Mouse (Mus musculus) skeletal muscle tissue, adult 2 months (tissue): ENCODE data around the gene Tshz2.
A peak's percentile ranks its signal among the peaks of the same experiment; 100 is the strongest.
"Not testable (repeated sequence)": the region's sequence is repeated elsewhere in the genome, so short reads cannot be mapped to it uniquely, and the experiment has no call there.

ENCODE experiments used
- DNase-seq: peaks from one replicate; pipeline ENCODE4 v3.0.0-alpha.2; 2012; ENCODE audit warnings: low read depth, low spot score

The Tshz2 gene

DNA sequence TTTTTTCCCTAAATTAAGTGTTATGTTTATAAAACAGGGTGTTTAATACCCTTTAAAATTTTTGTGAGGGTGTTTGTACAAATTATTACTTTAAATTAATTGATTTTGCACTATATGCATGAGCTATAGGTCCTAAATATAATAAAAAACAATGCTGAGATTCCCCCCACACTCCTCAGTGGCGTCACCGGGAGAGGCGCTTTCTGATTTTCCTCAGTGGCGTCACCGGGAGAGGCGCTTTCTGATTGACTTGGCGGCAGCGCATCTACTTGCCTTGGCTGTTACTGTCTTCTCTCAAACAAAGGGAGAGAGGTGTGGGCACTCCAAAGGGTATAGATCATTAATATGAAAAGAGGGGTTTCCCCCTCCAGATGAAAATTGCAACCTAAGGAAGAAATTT is 179.2 kb downstream of the Tshz2 start:
- DNase-seq: no peak

DNA sequence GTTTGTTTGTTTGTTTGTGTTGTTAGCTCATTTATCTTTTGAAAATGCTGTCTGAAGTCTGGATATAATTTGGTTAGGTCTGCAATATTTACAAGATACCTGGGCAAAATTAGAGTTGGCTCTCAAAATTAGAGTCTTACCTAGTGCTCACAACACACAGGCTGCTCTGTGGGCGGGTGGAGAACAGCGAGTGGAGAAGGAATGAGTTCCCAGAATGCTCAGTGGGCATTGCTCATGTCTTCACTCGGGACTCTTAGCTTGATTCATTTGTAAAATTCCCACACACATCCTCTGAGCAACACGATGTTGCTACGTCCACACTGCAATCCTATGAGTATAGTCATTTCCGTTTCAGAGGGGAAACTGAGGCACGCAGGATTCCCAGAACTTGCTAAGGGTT is 180.1 kb downstream of the Tshz2 start:
- no peak for DNase-seq

DNA sequence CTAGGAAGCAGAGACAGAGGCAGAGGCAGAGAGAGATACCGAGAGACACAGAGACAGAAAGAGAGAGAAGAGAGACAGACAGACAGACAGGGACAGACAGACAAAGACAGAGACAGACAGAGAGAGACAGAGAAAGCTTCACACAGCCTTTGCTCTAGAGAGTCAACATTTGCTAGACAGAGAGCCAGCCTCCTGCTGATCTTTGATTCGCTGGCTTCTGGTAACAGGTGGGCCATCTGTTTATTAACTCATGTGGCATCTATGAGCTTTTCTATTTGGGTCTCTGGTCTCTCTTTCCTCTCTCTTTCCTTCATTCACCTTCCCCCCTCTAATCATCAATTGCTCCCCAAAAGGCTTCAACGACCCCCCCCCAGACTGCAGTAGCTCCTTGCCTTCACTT is 181.5 kb downstream of the Tshz2 start:
- no peak for DNase-seq

DNA sequence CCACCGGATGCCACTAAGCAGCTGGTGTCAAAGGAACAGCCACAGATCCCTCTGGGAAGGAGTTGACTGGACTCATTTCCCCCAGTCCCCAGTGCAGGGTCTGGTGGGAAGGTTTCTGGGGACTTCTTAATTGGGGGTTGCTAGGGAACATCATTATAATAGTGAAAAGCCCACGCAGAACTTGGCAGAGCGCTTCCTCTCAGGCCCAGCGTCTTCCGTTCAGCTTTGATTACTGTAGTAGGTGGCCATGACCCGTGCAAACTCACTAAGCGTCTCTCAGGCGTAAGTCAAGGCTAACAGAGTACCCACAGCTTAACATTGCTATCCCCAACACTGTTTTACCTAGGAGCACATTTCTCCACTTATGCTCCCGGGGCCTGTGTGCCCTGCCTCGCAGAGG is 181.9 kb downstream of the Tshz2 start:
- no peak for DNase-seq

DNA sequence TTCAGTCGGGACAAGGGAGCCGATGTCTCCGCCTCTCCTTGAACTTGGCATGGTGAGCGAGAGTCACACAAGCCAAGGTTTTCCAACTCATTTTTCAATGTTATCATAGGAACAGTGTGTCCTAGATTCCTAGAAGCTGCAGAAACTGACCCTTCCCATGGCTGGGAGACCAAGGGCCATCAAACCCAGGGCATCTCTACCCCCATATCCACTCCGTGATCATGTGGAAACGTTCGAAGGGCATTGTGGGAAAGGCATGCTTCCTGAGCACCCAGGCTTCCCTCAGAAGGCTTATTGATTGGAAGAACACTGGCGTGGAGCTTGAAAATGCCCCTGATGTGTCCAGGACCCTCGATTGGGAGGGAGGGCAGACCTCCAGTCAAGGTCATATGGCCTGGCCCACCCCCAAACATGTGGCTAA is 188.2 kb downstream of the Tshz2 start:
- peak; percentile 50 for DNase-seq

DNA sequence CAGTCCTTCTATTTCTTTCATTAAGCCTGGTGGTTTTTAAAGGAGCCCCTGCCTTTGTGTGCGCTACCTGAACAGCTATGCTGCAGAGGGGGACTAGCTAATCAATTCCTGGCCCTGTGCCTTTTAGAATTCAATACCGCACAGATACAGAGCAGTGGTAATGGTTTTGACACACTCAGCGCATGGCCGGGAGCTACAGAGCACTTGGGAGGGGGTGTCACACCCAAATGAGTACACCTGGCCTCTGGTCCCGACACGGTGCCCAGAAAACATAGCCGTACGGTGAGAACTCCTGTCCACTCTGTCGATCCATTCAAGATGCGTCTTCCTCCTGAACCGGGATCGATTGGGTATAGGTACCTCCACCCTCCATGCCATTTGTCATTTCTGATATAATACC is 193.1 kb downstream of the Tshz2 start:
- no peak for DNase-seq

DNA sequence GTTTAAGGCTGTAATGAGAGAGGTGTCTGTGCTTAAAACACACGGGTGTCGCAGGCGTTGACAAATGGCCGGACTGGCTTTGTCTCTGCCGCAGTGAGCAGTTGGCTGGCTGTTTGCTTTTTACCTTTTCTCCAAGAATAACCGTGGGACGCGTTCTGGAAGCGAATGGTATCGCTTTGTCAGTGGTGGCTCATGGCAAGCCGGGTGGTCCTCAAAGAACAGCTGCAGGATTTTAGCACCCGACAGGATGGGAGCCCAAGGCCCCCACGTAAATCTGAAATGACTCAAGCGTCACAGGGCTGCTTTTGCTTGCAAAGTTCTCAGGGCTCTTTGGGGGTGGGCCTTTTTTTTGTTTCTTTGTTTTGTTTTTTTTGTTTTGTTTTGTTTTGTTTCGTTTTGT is 193.5 kb downstream of the Tshz2 start:
- DNase-seq: no peak

DNA sequence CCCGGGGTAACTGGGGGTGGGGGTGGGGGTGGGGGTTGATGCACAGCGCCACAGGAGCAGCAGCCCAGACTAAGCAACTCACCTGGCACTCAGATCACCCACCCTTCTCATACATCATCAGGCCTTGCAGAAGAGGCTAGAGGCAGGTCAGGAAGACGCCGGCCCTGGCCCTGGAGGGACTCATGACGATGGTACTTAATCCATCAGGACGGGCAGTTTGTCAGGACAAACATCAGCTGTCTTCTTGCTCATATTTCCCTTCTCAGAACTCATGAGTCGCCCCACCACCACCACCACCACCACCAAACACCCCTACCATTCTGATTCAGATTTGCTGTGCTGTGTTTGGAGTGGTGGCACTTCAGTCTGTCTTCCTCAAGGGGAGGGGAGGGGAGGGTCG is 194.0 kb downstream of the Tshz2 start:
- no peak for DNase-seq

DNA sequence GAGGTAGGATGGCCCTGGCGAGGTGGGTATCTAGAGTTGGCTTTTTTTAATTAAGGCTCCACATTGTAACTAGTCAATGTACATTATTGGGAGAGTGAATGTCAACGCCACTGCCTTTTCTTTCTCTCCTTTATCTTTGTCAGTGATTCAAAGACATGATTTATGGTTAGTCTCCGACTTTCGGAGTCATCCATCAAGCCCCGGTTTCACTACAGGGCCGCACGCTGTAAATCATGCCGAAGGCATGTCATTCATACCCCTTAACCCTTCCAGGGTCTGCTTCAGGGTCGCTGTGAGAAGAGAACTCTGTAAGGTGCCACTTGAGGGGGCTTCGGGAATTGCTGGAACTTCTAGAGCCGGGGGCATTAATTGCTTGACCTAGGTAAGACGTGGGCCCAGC is 199.4 kb downstream of the Tshz2 start:
- no peak for DNase-seq

DNA sequence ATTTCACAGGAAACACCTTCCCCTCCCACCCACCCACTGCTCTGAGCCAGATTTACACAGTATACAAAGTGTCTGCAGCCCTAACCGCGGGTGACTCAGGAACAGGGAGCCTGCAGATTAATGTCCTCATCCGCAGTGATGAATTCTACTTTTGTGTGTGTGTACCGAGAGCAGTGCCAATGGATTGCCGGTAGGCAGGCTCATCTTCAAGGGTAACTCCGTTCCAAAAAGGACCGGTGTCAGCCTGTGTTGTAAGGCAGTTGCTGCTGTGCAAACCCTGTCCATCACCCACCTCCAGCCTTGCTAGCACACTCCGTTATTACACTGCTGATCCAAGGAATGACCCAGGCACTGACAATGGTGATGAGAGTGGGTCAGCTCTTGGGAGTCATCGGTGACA is 200.8 kb downstream of the Tshz2 start:
- no peak for DNase-seq

DNA sequence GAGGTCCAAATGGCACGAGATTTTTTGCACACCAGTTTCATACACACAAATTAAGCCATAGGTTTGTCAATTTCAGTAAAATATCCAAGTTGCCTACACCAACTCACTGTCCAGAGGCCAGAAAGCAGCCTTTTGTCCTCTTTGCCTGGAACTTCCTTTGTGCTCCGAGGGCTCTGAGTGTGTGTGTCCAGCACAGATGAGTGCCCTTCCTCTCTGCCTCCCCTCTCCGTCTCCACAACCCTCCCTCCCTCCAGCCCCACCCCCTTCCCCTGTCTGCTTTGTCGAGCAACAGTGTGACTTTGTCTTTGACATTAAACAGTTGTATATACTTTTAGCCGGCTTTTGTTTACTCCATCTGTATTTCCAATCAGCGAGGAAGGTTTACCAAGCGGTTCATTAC is 201.8 kb downstream of the Tshz2 start:
- no peak for DNase-seq

DNA sequence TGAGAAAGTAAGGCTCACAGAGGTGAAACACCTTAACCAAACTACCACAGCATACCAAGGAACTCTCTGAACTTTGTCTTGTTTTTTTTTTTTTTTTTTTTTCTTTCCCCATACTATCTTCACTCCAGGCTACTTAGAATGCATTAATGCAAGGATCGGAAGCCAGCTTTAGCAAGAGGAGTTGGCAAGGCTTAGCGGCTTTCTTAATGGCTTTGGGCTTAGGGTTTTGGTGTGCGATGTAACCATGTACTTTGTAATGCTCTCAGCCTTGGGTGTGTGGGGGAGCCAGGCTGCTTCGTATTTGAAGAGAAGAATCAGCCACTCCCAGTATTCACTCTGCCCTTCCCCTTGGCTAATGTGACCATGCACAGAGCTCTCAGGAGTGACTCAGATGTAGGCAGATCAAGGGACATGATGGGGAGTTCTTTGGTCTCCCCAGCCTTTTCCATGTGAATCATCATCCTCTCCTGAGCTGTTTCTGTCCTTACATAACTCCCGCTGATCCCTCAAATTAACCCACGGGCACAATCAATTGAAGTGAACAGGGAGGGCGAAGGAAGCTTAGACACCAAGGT is 204.3 kb downstream of the Tshz2 start:
- peak; percentile 60 for DNase-seq

DNA sequence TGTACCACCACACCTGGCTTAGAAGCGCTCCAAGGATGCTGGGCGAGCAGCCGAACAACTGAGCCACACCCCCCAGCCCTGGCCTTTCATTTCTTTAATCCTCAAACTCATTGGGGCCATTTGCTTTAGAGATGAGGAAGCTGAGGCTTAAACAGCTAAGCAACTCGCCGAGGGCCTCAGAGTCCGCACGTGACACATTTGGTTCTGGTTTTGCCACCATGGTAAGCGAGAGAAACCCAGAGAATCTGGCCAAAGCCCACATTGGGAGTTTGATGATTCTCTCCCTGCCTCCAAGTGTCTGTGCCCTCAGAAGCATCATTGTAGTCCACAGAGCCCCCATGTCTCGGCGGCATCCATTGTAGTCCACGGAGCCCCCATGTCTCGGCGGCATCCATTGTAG is 205.7 kb downstream of the Tshz2 start:
- DNase-seq: no peak

DNA sequence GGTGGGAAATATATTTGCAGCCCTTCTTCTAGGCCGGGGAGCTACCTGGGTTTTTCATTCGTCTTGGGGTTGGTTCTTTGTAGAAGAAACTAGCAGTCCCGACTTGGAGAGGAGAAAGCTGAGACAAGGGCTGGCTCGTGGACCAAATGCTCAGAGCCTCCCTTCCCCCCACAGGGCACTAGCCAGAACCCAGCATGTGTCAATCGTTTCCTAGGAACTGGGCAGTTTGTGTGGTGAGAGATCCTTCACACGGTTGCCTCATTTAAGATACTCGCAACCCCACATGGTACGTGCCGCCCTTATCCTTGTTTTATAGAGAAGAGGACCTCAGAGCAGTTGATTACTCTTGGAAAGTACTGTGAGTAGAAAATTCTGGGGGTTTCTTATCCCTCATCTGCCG is 208.6 kb downstream of the Tshz2 start:
- no peak for DNase-seq

DNA sequence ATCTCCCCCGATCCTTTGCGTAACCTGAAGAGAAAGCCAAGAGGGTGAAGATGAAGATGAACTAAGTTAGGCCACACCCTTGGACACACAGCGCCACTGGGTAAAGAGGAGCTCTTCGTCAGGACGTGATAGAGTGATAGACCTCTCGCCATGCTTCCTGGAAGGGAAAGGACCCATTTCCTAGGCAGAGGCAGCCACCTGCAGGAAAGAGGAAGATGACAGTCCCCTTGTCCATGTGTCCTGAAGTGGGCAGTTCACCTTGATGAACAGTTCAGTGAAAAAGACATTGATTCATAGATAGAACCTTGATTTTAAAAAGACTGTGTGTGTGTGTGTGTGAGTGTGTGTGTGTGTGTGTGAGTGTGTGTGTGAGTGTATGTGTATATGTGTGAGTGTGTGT is 209.7 kb downstream of the Tshz2 start:
- DNase-seq: no peak

DNA sequence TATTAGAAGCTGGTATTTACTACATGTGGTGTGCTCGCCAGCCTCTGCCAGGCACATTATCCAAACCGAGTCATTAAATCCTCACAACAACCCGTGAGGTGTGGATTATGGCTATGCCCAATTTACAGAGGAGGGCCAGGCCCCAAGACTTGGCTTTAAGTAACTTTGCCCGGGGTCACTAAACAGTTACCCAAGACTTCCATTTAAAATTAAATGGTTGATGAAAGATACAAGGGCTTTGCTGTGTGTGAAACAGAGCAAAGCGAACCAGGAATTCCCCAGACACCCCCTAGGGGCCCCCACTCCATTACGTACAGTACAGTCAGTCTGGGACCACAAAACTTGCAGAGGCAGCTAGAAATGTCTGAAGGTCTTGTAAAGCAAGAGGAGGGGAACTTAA is 210.7 kb downstream of the Tshz2 start:
- no peak for DNase-seq

DNA sequence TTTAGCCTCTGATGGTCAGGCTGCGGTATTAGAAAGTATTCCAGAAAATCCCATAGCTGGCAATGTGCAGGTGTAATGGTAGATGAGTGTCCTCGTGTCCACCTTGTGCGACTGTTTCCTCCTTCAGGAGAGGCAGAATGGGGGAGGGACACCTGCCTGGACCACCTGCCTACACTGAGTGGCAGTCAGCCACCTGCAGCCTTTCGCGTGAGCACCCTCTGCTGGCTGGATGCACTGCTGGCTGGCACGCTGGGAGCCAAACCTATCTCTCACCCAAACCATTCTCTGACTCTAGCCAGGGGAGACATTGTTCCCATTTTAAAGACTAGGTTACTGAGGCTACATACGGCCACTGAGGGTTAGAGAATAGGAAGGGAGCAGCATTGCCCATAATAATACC is 216.3 kb downstream of the Tshz2 start:
- no peak for DNase-seq

DNA sequence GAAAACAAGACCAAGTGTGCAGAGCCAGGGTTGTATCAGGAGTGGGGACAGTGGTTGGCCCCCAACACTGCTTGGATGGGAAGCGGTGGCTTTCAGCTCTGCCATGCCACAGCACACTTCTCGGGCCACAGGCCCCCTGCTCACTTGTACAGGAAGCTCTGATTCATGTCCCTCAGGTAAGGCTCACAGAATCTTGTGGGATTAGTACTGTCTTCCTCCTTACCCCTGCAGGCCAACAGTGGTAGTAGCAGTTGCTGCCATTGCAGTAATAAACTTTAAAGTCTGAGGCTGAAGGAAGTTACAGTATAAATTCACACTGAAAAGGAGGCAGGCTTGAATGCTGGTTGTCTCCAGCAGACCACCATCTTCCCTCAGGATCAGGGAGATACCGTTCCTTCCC is 216.7 kb downstream of the Tshz2 start:
- DNase-seq: no peak

DNA sequence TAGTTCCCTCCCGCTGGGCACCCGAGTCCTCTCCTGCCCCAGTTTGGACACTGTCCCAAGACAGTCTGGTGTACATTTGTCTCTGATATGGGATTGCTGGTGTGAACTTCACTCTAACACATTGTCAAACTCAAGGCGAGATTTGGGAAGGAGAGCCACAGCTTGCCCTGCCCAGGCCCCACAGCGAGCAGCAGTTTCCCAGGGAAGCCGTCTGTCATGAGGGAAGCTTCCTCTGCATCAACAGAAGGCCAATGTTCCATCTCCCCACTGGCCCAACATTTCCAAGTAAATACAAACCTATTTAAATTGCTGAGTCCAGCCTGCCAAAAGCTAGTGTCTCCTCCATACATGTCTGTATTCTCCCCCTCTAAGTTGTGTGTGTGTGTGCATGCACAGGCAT is 218.8 kb downstream of the Tshz2 start:
- DNase-seq: no peak

DNA sequence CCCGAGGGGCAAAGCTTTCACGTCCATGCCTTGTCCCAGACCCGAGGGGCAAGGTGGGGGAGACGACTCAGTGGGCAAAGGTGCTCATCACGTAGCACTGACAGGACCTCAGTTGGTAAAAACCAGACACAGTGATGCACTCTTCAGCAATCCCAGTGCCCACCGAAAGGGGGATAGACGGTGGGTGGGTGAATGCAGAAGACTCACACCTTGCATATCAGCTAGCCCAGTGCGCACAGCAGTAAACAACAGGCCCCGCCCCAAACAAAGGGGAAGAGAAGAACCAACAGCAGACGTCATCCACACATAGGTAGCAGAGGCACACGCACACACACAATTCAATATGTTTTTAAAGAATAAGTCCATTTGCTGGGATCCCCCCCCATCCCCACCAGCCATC is 221.7 kb downstream of the Tshz2 start:
- DNase-seq: no peak

DNA sequence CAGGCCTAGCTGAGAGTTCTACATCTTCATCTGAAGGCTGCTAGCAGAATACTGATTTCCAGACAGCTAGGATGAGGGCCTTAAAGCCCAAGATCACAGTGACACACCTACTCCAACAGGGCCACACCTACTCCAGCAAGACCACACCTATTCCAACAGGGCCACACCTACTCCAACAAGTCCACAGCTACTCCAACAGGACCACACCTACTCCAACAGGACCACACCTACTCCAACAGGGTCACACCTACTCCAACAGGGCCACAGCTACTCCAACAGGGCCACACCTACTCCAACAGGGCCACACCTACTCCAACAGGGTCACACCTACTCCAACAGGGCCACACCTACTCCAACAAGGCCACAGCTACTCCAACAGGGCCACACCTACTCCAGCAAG is 224.2 kb downstream of the Tshz2 start:
- DNase-seq: not testable (repeated sequence)

DNA sequence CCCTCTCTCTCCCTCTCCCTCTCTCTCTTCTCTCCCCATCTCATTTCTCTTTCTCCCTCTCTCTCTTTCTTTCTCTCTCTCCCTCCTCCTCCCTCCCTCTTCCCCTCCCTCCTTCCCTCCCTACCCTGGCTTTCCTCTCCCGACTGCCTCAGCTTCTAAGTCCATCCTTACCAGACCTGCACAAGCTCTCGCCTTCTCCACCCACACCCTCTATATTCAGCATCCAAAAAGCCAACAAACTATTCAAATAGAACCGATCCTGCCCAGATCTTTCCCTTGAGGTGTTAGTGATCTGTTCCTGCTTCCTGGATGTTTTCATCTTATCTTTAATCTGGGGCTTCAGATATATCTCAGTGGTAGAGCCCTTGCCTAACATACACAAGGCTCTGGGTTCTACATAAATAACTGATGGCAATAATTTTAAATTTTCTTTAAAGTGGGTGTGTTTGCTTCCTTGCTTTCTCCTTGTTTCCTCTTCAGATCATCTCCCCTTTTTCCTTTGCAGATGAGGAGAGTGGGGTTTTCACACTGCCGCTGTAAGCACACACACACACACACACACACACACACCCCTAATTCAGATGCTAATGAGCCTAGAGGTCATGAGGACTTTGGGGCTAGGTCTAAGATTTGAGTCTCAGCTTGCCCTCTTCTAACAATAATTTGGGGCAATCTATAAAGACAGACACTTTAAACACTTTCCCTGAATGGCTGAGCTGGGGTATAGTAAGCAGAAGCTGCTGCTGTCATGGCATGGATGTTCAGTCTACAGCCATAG is 226.5 kb downstream of the Tshz2 start:
- DNase-seq: no peak

DNA sequence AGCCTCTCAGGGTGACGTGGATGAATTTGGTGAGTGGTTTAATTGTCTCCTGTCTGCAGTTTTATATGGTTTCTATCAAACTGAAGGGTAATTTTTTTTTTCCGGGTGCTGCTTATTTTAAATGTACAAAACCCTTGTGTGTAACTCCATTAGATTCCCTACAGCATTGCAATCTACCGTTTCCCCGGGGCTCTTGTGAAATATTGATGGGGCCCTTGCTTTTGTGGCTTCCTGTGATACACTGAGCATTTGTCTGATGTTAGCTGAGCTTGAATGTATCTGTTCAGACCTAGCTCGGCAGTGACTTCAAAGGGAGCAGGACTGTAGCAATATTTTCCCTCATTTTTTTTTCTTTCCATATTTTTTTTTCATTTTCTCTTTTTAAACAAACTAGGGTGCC is 228.1 kb downstream of the Tshz2 start:
- DNase-seq: no peak

DNA sequence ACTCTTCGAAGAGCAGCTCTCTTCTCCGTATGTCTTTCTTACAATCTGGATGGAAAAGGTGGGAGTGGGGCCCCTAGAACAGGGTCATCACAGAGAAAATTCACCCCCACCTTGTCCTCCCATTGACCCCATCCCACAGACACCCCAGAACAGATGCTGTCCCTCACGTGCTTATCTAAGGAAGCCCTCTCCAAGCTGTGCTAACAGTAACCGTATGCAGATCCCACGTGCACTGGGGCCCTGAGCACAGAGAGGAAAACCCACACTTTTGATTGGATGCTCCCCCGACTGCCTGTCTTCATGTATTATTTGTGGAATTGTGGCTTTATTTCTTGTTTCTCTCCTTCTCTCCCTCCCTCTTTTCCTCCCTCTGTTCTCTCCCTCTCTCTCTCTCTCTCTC is 229.9 kb downstream of the Tshz2 start:
- DNase-seq: no peak
